Mouse (Mus musculus): Measurements from ENCODE around the gene Cmtm4.

GRCm38 (mm10) chr8:104405430-104406187, 10.0 kb upstream of the Cmtm4 start:
- TF ChIP-seq CTCF (IDR thresholded peaks at IDR 0.05; ENCODE audit: borderline replicate concordance, insufficient read depth, low read depth, low read length) (no peak), POLR2A (IDR thresholded peaks at IDR 0.05; ENCODE audit: borderline replicate concordance, insufficient read depth, low read length) (no peak)
